Mouse (Mus musculus) lung, adult 2 months (tissue): ENCODE measurements at regions not wholly inside any gene's neighbourhood (a gene's known extent, or its start where the extent isn't known, plus 50 kb on each side); places are given as distances from the start of the nearest gene placed in this dataset.

Experiments used
- DNase-seq: peaks from one replicate; pipeline ENCODE4 v3.0.0; 2022
- H3K4me1 ChIP-seq: fragments of 200-500 bp; 2 replicates; pipeline ENCODE4 v1.6.1; 2011; ENCODE audit warnings: low read length; ENCODE audit not compliant: control insufficient read depth, insufficient read depth
- H3K4me3 ChIP-seq: fragments of 200-500 bp; replicated peaks from 2 replicates; pipeline ENCODE3; 2011; ENCODE audit warnings: low read depth, mild to moderate bottlenecking, control low read depth, low read length; ENCODE audit errors: extremely low read depth
- CTCF ChIP-seq: fragments of 200-500 bp; IDR thresholded peaks from 2 replicates; pipeline ENCODE4 v1.5.1; 2011; ENCODE audit warnings: mild to moderate bottlenecking, low read length, control low read depth; ENCODE audit not compliant: insufficient read depth
- POLR2A ChIP-seq: fragments of 200-500 bp; IDR thresholded peaks from 2 replicates; pipeline ENCODE4 v1.6.1; 2011; ENCODE audit warnings: low read depth, mild to moderate bottlenecking, control low read depth, low read length, borderline replicate concordance; ENCODE audit errors: extremely low read depth
- WGBS: fragments of 180-500 bp; shearing (Covaris S2); methylation state at CpG from one replicate; pipeline ENCODE4 v1.1.7; 2018; 5-methylcytosine and 5-hydroxymethylcytosine counted together

GRCm38 (mm10) chr6:147686927-147687326 lies 211.3 kb downstream of the Ccdc91 start:
- Histone ChIP-seq H3K4me1 (peaks cover 3% of the 10 kb centered on the region; the same call in 1 of the 2 replicates), H3K4me3 (no peak overlapping the region)
- no peak for TF ChIP-seq POLR2A
- no peak for TF ChIP-seq CTCF
- DNase-seq = no peak
- 58% methylated on average over 6 of the region's 6 CpGs for WGBS

- no peak for TF ChIP-seq CTCF
- no peak for TF ChIP-seq POLR2A
- WGBS = 89% methylated on average over 1 of the region's 1 CpGs
- no peaks in the 10 kb centered on the region for H3K4me1 ChIP-seq
- no peak for DNase-seq
- H3K4me3 ChIP-seq = no peak overlapping the region
These were observed 222.6 kb downstream of the Ccdc91 start for GRCm38 (mm10) chr6:147698255-147698654.

- WGBS = 80% methylated on average over 3 of the region's 3 CpGs
- H3K4me1 ChIP-seq = no peaks in the 10 kb centered on the region
These were observed 223.8 kb downstream of the Ccdc91 start for GRCm38 (mm10) chr6:147699449-147699848.

DNA sequence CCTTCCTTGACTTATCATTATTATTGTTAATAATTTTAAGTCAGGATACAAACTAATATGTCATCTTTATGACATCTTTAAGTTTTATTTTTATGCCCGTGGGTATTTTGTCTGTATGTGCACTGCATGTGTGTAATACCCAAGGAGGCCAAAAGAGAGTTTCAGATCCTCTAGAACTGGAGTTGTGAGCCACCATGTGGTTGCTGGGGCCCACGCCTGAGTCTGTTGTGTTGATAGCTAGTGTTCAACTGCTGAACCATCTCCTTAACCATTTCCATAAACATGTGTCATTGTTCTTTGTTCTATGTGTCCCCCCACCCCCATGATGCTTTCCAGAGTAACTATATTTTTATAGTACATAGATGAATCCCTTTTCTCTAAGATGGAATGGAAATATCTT lies 225.0 kb downstream of the Ccdc91 start:
- 73% methylated on average over 2 of the region's 2 CpGs for WGBS
- DNase-seq = no peak
- TF ChIP-seq POLR2A (no peak), CTCF (no peak)

More at GRCm38 (mm10) chr6:147699449-147699848, 223.8 kb downstream of the Ccdc91 start:
- no peak overlapping the region for H3K4me3 ChIP-seq
- TF ChIP-seq CTCF = no peak
- no peak for TF ChIP-seq POLR2A
- no peak for DNase-seq

GRCm38 (mm10) chr6:147701956-147702355 lies 226.3 kb downstream of the Ccdc91 start:
- 68% methylated on average over 5 of the region's 5 CpGs for WGBS

More for the DNA sequence above, 225.0 kb downstream of the Ccdc91 start:
- H3K4me3 ChIP-seq = no peak overlapping the region
- H3K4me1 ChIP-seq = no peaks in the 10 kb centered on the region

GRCm38 (mm10) chr6:147704297-147704696 lies 228.7 kb downstream of the Ccdc91 start:
- Histone ChIP-seq H3K4me3 (no peak overlapping the region), H3K4me1 (peaks cover 2% of the 10 kb centered on the region)
- TF ChIP-seq CTCF (no peak), POLR2A (no peak)
- 79% methylated on average over 5 of the region's 5 CpGs for WGBS
- DNase-seq = no peak

More at GRCm38 (mm10) chr6:147701956-147702355, 226.3 kb downstream of the Ccdc91 start:
- TF ChIP-seq POLR2A = no peak
- no peak for TF ChIP-seq CTCF
- Histone ChIP-seq H3K4me3 (no peak overlapping the region), H3K4me1 (peaks cover 2% of the 10 kb centered on the region)
- no peak for DNase-seq

DNA sequence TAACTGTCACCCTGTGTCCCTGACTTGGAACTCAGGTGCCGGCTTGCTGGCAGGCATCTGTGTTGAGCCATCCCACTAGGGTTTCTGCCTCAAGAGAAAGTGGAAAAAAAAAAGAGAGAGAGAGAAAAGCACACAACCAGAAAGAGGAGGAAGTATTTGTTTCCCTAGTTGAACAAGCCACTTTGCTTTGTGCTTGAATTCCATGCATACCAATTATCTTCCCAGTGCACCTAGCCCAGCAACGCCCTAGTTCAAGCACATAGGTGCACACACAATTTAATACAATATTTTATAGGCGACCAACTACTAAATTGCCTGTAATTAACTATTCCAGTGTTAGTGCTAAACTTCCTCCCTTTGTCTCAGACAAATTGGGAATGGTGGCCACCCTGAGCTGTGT lies 230.3 kb downstream of the Ccdc91 start:
- DNase-seq = no peak

GRCm38 (mm10) chr6:147706741-147707140 lies 231.1 kb downstream of the Ccdc91 start:
- Histone ChIP-seq H3K4me3 (no peak overlapping the region), H3K4me1 (peaks cover 2% of the 10 kb centered on the region)
- TF ChIP-seq CTCF = no peak
- no peak for TF ChIP-seq POLR2A
- 53% methylated on average over 2 of the region's 2 CpGs for WGBS
- DNase-seq = no peak

More for the DNA sequence above, 230.3 kb downstream of the Ccdc91 start:
- 47% methylated on average over 3 of the region's 3 CpGs for WGBS
- H3K4me1 ChIP-seq = peaks cover 2% of the 10 kb centered on the region
- TF ChIP-seq POLR2A = no peak
- no peak for TF ChIP-seq CTCF
- no peak overlapping the region for H3K4me3 ChIP-seq

GRCm38 (mm10) chr6:147718052-147718712 lies 242.6 kb downstream of the Ccdc91 start:
- no peak overlapping the region for H3K4me3 ChIP-seq
- no peak for DNase-seq
- H3K4me1 ChIP-seq = no peaks in the 10 kb centered on the region
- TF ChIP-seq POLR2A (no peak), CTCF (no peak)
- 21% methylated on average over 8 of the region's 8 CpGs for WGBS
